Mouse (Mus musculus) CD4-positive, CD25-positive, alpha-beta regulatory T cell (primary cell): Measurements from ENCODE around the gene Epp13. TPM values are rescaled to one million over a fixed set of nuclear protein-coding genes. Genes with fewer than 3 reads are reported as not detected.

Experiments
- polyA plus RNA-seq: library from polyadenylated mRNA; unstranded; fragments of 100-300 nt; shearing (Covaris generic); gene quantifications from one replicate; pipeline ENCODE4 v1.2.1, GENCODE M21; 2017

The Epp13 gene
- not detected for polyA plus RNA-seq

DNA sequence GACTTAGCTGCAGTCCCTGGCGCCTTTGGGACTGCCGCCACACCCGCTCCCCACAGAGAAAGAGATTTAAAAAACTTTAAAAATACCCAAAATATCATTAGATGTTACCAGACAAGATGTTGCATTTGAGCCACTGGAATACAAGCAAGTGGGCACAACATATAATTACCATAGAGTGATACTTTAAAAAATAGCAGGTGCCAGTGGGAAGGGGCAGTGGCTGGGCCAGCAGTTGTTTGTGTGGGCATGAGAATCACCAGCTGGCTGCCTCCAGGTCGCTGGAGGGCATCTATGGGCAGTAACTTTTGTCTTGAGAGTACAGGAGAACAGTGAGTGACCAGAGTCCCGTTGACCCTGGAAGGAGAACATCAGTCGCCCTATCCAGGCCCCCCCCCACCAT, at the start of gene Epp13:
Epp13 (plus strand) TSS at position 301 of the 400 bp plus-strand sequence.

GRCm38 (mm10) chr7:6221978-6222377, 30.5 kb upstream of the Epp13 start, which contains the start of gene Zscan5b:
Gene Zscan5b (plus strand): TSS chr7:6222278.

DNA sequence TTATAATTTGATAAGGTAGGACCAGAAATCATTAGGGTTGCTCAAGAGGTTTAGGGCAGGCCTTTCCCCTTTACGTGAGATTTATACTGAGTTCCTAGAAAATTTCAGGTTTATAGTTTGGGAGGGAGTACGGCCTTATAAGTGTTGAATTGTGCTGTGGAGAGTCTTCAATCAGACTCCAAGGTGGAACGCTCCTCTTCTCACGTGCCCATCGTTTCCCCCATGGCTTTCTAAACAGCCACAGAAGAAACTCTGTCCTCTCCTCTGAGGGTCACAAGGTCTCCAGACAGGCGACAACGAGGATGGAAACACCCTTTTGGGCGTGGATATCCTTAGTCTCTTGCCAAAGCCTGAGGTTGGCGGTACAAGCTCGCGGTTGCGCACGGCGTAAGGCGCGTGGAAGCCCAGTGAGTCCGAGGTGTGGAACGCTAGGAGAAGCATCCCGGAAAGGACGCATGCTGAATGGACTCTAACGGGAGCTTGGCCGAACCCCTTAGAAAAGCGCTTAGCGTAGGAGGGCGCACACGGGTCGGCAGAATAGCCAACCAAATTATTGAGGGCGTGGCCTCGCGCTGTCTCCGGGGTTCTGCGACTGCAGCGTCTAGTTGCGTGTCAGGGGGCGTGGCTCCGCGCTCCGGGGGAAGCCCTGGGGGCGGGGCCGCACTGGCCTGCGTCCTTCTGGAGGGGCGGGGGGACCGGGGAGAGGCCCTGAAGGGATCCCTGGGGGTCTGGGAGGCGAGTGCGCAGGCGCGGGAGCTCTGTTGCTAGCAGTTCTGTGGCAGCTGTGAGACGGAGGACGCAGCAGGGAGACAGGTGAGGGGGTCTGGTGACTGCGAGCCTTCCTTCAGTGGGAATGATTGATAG, 33.6 kb downstream of the Epp13 start, which contains the start of gene Zfp667:
Zfp667 (plus strand) TSS at position 738 of the 864 bp plus-strand sequence.

DNA sequence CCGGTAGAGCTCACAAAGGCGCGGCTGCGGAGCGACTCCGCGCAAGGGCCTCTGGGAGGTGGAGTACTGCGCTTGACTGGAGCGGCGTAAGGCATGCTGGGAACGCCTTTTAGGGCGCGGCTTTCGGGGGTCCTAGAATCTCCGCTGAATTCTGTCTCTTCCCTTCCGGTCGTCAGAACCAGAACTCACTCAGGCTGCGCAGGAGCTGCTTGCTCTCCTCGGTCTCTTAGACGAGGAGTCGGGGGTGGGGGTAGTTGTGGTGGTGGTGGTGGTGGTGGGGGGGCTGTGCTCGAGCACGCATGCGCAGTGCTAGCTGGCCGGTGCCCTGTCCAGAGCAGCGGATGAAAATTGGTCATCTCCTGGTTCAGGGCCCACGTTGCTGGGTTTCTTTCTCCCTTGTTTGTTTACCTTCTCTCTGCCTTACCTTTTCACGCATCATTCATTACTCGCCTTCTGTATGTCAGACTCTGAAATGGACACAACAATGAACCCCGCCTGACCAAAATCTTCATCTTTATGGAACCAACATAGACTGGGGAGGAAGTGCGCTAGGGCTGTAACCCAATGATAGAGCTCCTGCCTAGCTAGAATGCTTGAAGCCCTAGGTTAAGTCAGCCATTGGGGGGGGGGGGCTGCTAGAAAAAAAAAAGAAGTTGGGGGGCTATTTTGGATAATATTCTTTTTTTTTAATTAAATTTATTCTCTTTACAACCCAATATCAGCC, 78.9 kb downstream of the Epp13 start, which contains the start of gene Zfp583:
Zfp583 (minus strand) TSS at position 53 of the 724 bp plus-strand sequence.

Other genes with a start within 250 kb of the Epp13 start
- gene Vmn1r65, start 241.7 kb upstream of the Epp13 start, polyA plus RNA-seq, result not detected
- not detected for gene Nlrp4c, start 207.5 kb upstream of the Epp13 start, polyA plus RNA-seq
- gene Zfp787, start 96.7 kb upstream of the Epp13 start, polyA plus RNA-seq, result 43.6 TPM
- 45.8 TPM for gene Zfp444, start 80.5 kb upstream of the Epp13 start, polyA plus RNA-seq
- gene Galp, start 55.6 kb upstream of the Epp13 start, polyA plus RNA-seq, result not detected
- not detected for gene Zscan5b, start 30.4 kb upstream of the Epp13 start, polyA plus RNA-seq
- gene Zfp667, start 33.9 kb downstream of the Epp13 start, polyA plus RNA-seq, result 6.1 TPM
- 1.1 TPM for gene Zfp583, start 78.6 kb downstream of the Epp13 start, polyA plus RNA-seq
- gene Gm3854, start 91.0 kb downstream of the Epp13 start, polyA plus RNA-seq, result 0.99 TPM
- 4.2 TPM for gene Zfp78, start 110.6 kb downstream of the Epp13 start, polyA plus RNA-seq
- gene Zfp28, start 130.6 kb downstream of the Epp13 start, polyA plus RNA-seq, result 14.5 TPM
- not detected for gene Smim17, start 146.0 kb downstream of the Epp13 start, polyA plus RNA-seq
- gene Gm20715, start 157.6 kb downstream of the Epp13 start, polyA plus RNA-seq, result not detected
- 0.17 TPM for gene Olfr1344, start 186.0 kb downstream of the Epp13 start, polyA plus RNA-seq
- gene Olfr1336, start 203.5 kb downstream of the Epp13 start, polyA plus RNA-seq, result not detected
- not detected for gene Olfr1346, start 214.4 kb downstream of the Epp13 start, polyA plus RNA-seq
- gene Olfr5, start 234.2 kb downstream of the Epp13 start, polyA plus RNA-seq, result not detected
- gene Olfr1347, start 247.0 kb downstream of the Epp13 start, polyA plus RNA-seq, result not detected